Mouse (Mus musculus): ENCODE measurements around the gene Gm17334. TPM values are rescaled to one million over a fixed set of nuclear protein-coding genes. Genes with fewer than 3 reads are reported as not detected.

The Gm17334 gene
- polyA plus RNA-seq, 1 experiment from 2014 or later, result not detected

DNA sequence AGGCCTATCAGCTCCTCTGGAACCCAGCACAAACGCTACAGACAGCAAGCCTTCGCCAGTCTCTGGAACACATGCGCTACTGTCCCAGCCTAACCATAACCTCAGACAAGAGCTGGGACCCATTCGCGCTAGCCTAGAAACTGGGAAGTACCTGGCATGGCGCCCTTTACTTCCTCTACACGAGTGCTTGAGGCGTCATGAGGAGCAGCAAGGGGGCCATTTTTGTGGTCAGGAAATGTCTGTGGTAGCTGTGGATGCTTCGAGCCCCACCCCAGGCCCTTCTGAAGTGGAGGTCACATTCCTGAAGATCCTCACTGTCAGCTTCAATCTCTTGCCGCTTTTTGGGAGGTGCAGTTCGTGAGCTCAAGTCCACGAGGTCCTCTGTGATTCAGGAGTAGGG is 30.1 kb upstream of the Gm17334 start:
- no peak for DNase-seq (ENCODE audit: low spot score)
- H3K27ac ChIP-seq (replicated peaks; ENCODE audit: low read depth, low read length), result no peak overlapping the region
- H3K4me2 ChIP-seq (ENCODE audit: low read depth, severe bottlenecking), result no peak overlapping the region
- no peak overlapping the region for H3K9ac ChIP-seq (ENCODE audit: low read length)
- H3K9me3 ChIP-seq (ENCODE audit: control insufficient read depth, low read length), result no peaks in the 10 kb centered on the region
- no peaks in the 10 kb centered on the region for H3K4me1 ChIP-seq (ENCODE audit: control insufficient read depth, insufficient read depth, low read length)
- WGBS, result 89% methylated on average over 12 of the region's 12 CpGs
- no peak for ATAC-seq (ENCODE audit: insufficient number of reproducible peaks, low FRiP score, low TSS enrichment, low read depth)
- no peaks in the 10 kb centered on the region for H3K27me3 ChIP-seq (ENCODE audit: control insufficient read depth, insufficient read depth, low read length)
- H3K4me3 ChIP-seq (ENCODE audit: low read depth, low read length), result no peak overlapping the region
- H3K36me3 ChIP-seq (ENCODE audit: control insufficient read depth, insufficient read depth, low read length), result no peaks in the 10 kb centered on the region

DNA sequence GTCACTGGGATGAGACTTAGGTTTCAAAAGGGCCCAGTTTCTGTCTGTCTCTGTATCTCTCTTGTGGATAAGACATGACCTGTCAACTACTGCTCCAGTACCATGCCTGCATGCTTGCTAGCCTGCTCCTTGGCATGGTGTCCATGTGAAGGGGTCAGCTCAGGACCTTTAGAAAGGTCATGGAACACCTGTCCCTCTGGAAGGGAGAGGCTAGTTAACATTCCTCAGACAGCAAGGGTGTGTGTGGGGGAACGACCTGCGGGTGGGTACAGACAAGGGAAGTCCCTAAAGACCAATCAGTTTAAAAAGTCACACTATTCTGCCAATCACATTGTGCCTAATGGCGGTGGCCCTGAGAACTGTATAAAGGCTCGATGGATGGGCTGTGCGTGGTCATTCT is 28.0 kb upstream of the Gm17334 start:
- H3K9ac ChIP-seq (ENCODE audit: low read length), result no peak overlapping the region
- H3K27ac ChIP-seq (replicated peaks; ENCODE audit: low read depth, low read length), result no peak overlapping the region
- no peak for ATAC-seq (ENCODE audit: insufficient number of reproducible peaks, low FRiP score, low TSS enrichment, low read depth)
- no peak overlapping the region for H3K4me3 ChIP-seq (ENCODE audit: low read depth, low read length)
- no peaks in the 10 kb centered on the region for H3K9me3 ChIP-seq (ENCODE audit: control insufficient read depth, low read length)
- no peak overlapping the region for H3K4me2 ChIP-seq (ENCODE audit: low read depth, severe bottlenecking)
- no peak for DNase-seq (ENCODE audit: low spot score)
- no peaks in the 10 kb centered on the region for H3K4me1 ChIP-seq (ENCODE audit: control insufficient read depth, insufficient read depth, low read length)
- H3K36me3 ChIP-seq (ENCODE audit: control insufficient read depth, insufficient read depth, low read length), result no peaks in the 10 kb centered on the region
- H3K27me3 ChIP-seq (ENCODE audit: control insufficient read depth, insufficient read depth, low read length), result no peaks in the 10 kb centered on the region
- WGBS, result 79% methylated on average over 5 of the region's 5 CpGs

DNA sequence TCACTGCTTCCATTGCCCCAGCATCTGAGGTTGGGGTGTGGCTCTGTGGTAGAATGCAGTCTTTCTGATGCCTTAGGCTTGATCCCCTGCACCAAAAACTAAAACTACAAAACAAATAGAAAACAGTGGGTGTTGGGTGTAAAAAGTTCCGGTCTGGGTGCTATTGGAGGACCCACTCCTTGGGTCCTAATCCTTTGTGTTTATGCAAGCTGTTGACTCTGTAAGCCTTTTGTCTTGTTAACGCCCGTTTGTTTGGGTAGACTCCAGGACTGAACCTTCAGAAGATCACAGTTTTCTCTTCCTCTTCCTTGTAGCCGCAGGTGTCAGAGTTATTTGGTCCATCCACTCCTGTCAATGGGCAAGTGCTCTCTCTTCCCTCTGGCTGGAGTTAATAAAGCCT is 27.0 kb upstream of the Gm17334 start:
- H3K4me1 ChIP-seq (ENCODE audit: control insufficient read depth, insufficient read depth, low read length), result no peaks in the 10 kb centered on the region
- no peaks in the 10 kb centered on the region for H3K27me3 ChIP-seq (ENCODE audit: control insufficient read depth, insufficient read depth, low read length)
- H3K4me3 ChIP-seq (ENCODE audit: low read depth, low read length), result no peak overlapping the region
- WGBS, result 57% methylated on average over 4 of the region's 4 CpGs
- DNase-seq (ENCODE audit: low spot score), result no peak
- H3K36me3 ChIP-seq (ENCODE audit: control insufficient read depth, insufficient read depth, low read length), result no peaks in the 10 kb centered on the region
- H3K9ac ChIP-seq (ENCODE audit: low read length), result no peak overlapping the region
- no peak overlapping the region for H3K4me2 ChIP-seq (ENCODE audit: low read depth, severe bottlenecking)
- H3K27ac ChIP-seq (replicated peaks; ENCODE audit: low read depth, low read length), result no peak overlapping the region
- no peaks in the 10 kb centered on the region for H3K9me3 ChIP-seq (ENCODE audit: control insufficient read depth, low read length)
- ATAC-seq (ENCODE audit: insufficient number of reproducible peaks, low FRiP score, low TSS enrichment, low read depth), result no peak

DNA sequence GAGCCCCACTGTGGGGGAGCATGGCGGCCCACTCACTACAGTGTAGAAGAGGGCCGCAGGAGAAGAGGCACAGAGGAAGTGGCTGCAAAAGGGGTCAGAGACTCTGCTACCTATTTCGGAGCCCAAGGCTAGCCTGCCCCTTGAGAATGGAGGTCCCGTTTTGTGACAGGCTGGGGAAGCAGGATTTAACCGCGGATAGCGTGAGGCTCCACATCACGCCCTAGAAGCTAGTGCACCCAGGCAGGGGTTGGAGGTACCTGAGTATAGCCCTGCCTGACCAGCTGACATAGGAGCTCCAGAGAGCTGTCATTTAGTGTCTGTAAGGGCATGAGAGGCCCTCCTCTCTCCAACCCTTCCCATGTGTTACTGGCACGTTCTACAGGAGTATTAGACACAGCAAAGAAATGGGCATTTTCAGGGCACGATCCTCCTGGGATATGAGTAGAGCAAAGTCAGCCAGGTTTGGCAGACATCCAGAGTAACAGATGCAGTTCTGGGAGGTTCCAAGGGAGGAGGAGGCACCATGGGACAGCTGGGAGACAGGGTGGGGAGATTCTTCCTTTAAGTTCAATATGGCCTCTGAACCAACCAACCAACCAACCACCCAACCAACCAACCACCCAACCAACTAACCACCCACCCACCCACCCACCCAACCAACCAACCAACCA is 25.2 kb upstream of the Gm17334 start:
- H3K9ac ChIP-seq (ENCODE audit: low read length), result no peak overlapping the region
- H3K4me3 ChIP-seq (ENCODE audit: low read depth, low read length), result no peak overlapping the region
- H3K9me3 ChIP-seq (ENCODE audit: control insufficient read depth, low read length), result no peaks in the 10 kb centered on the region
- peaks cover 4% of the 10 kb centered on the region; the same call in 1 of the 2 replicates for H3K4me1 ChIP-seq (ENCODE audit: control insufficient read depth, insufficient read depth, low read length)
- no peak for DNase-seq (ENCODE audit: low spot score)
- H3K27me3 ChIP-seq (ENCODE audit: control insufficient read depth, insufficient read depth, low read length), result no peaks in the 10 kb centered on the region
- no peak for ATAC-seq (ENCODE audit: insufficient number of reproducible peaks, low FRiP score, low TSS enrichment, low read depth)
- no peak overlapping the region for H3K4me2 ChIP-seq (ENCODE audit: low read depth, severe bottlenecking)
- H3K27ac ChIP-seq (replicated peaks; ENCODE audit: low read depth, low read length), result no peak overlapping the region
- no peaks in the 10 kb centered on the region for H3K36me3 ChIP-seq (ENCODE audit: control insufficient read depth, insufficient read depth, low read length)
- 94% methylated on average over 10 of the region's 10 CpGs for WGBS

DNA sequence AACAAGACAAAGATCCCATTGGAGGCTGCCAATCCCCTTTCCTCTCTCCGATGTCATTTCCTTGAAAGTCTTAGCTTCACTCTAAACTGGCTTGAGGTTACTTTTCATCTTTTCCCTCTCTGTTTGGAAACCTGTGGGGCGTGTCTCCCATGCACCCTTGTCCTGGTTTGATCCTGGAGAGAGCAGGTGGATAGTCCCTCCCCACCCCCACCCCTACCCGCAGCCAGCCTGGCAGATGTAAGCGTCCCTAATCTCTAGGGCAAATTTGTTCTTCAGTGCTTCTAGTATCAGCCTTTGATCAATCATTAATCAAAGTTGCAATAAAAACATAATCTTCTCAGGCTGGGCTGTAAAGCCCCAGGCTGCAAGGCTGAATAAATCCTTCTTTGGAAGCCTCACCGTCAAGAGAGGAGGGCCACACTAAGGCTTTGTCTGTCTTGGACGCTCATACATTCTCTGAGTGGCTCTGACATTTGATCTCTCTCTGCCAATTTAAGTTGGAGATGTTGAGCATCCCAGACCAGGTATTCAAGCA is 24.5 kb upstream of the Gm17334 start:
- Histone ChIP-seq H3K27me3 (ENCODE audit: control insufficient read depth, insufficient read depth, low read length) (no peaks in the 10 kb centered on the region), H3K27ac (replicated peaks; ENCODE audit: low read depth, low read length) (no peak overlapping the region), H3K9ac (ENCODE audit: low read length) (no peak overlapping the region), H3K4me3 (ENCODE audit: low read depth, low read length) (no peak overlapping the region), H3K4me2 (ENCODE audit: low read depth, severe bottlenecking) (no peak overlapping the region), H3K9me3 (ENCODE audit: control insufficient read depth, low read length) (no peaks in the 10 kb centered on the region), H3K36me3 (ENCODE audit: control insufficient read depth, insufficient read depth, low read length) (no peaks in the 10 kb centered on the region), H3K4me1 (ENCODE audit: control insufficient read depth, insufficient read depth, low read length) (peaks cover 4% of the 10 kb centered on the region; the same call in 1 of the 2 replicates)
- ATAC-seq (ENCODE audit: insufficient number of reproducible peaks, low FRiP score, low TSS enrichment, low read depth) (no peak), DNase-seq (ENCODE audit: low spot score) (no peak)
- 56% methylated on average over 6 of the region's 6 CpGs for WGBS

DNA sequence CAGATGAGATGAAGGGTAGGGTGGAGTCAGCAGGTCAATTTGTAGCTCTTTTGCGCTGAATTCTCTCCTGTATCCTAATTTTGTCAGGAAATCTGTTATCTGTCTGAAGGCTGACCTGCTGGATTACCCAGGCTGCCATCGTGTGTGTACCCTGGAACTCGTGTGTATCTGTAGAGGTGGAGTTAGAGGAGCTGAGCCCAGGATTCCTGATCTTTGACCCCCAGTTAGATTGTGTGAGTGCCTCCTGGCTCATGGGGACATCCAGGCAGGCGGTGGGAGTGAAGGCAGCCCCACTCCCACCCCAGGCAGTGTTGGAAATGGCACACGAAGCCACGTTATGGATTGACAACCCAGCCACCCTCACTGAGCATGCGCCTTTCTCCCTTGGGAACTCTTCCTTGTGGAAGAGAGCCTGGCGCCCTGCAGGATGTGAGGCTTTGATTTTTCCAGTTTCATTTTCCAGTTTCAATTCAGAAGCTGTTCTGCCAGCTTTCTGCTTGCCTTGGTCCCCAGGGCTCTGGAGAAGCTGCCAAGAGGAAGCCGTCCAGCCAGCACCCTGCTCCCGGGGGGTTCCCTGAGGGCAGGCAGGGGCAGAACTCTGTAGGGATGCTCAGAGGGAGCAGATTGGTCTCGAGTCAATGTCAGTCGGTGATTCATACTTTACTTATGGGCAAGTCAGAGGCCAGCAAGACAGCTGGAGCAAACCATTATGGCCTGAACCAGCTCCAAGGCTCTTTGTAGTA is 23.6 kb upstream of the Gm17334 start:
- no peak for DNase-seq (ENCODE audit: low spot score)
- no peak for ATAC-seq (ENCODE audit: insufficient number of reproducible peaks, low FRiP score, low TSS enrichment, low read depth)

DNA sequence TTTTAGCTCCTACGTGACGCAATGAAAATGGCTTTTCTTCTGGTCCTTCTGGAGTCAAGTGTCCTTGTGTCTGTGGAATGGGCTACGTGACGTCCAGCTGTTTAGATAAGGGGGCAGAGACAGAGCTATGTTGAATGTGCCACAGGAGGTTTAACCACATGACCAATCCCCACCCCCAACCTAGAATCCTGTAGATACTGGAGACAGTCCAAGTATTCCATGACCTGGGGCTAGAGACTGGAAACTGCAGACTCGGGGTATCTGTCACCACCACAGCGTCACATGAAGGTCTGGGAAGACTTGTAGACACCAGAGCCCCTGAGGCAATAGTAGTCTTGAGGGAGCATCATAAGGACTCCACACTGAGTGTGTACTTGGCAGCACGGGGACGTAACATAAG is 22.8 kb upstream of the Gm17334 start:
- H3K4me2 ChIP-seq (ENCODE audit: low read depth, severe bottlenecking), result no peak overlapping the region
- 82% methylated on average over 8 of the region's 8 CpGs for WGBS
- no peak overlapping the region for H3K9ac ChIP-seq (ENCODE audit: low read length)
- H3K4me1 ChIP-seq (ENCODE audit: control insufficient read depth, insufficient read depth, low read length), result peaks cover 4% of the 10 kb centered on the region; the same call in 1 of the 2 replicates
- H3K4me3 ChIP-seq (ENCODE audit: low read depth, low read length), result no peak overlapping the region
- no peaks in the 10 kb centered on the region for H3K36me3 ChIP-seq (ENCODE audit: control insufficient read depth, insufficient read depth, low read length)
- H3K27me3 ChIP-seq (ENCODE audit: control insufficient read depth, insufficient read depth, low read length), result no peaks in the 10 kb centered on the region
- ATAC-seq (ENCODE audit: insufficient number of reproducible peaks, low FRiP score, low TSS enrichment, low read depth), result no peak
- no peaks in the 10 kb centered on the region for H3K9me3 ChIP-seq (ENCODE audit: control insufficient read depth, low read length)
- no peak overlapping the region for H3K27ac ChIP-seq (replicated peaks; ENCODE audit: low read depth, low read length)
- DNase-seq (ENCODE audit: low spot score), result no peak

More for the DNA sequence above, 23.6 kb upstream of the Gm17334 start:
- no peaks in the 10 kb centered on the region for H3K36me3 ChIP-seq (ENCODE audit: control insufficient read depth, insufficient read depth, low read length)
- 72% methylated on average over 12 of the region's 12 CpGs for WGBS
- no peak overlapping the region for H3K27ac ChIP-seq (replicated peaks; ENCODE audit: low read depth, low read length)
- no peak overlapping the region for H3K4me2 ChIP-seq (ENCODE audit: low read depth, severe bottlenecking)
- no peak overlapping the region for H3K9ac ChIP-seq (ENCODE audit: low read length)
- no peaks in the 10 kb centered on the region for H3K9me3 ChIP-seq (ENCODE audit: control insufficient read depth, low read length)
- H3K4me1 ChIP-seq (ENCODE audit: control insufficient read depth, insufficient read depth, low read length), result peaks cover 4% of the 10 kb centered on the region; the same call in 1 of the 2 replicates
- H3K27me3 ChIP-seq (ENCODE audit: control insufficient read depth, insufficient read depth, low read length), result no peaks in the 10 kb centered on the region
- H3K4me3 ChIP-seq (ENCODE audit: low read depth, low read length), result no peak overlapping the region

DNA sequence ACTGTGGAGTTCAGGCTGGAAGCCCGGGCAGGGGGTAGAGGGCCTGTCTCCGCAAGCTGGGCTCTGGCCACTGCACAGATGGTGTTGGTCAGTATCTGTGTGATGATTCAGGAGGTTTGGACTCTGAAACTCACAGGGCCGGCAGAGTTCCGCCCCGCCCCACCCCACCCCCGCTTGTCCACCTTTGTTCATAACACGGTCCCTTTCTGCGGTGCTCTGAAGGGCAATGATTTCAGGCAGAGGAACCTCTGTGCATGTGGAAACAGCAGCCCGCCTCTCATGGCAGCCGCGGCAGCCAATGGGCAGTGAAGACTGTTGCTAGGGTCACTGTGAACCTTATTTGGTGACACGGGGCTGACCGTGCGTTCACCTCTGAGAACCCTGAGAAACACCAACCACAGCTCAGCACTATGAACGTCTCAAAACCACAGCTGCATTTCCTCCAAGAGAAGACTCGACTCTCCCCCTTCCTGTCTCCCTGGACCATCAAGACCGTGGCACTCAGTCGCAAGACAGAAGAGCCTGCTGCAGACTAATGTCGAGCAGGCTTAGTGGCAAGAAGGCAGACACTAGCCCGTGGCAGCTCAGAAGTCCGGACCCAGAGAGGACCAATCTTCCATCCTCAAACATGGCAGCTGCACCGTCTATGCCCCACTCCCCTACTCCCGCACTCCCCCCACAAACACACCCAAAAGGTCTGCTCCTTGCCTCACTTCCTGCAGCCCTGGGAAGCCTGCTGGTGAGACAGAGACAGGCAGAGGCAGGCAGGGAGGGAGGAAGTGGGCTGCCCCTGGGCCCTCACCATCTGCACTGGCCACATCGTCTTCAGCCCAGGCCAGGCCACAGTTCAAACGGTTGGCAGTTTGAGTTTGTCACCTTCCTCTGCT is 21.9 kb upstream of the Gm17334 start:
- H3K4me1 ChIP-seq (ENCODE audit: control insufficient read depth, insufficient read depth, low read length), result peaks cover 4% of the 10 kb centered on the region; the same call in 1 of the 2 replicates
- ATAC-seq (ENCODE audit: insufficient number of reproducible peaks, low FRiP score, low TSS enrichment, low read depth) (no peak), DNase-seq (ENCODE audit: low spot score) (no peak)
- WGBS, result 71% methylated on average over 25 of the region's 25 CpGs
- no peak overlapping the region for H3K4me2 ChIP-seq (ENCODE audit: low read depth, severe bottlenecking)
- H3K9me3 ChIP-seq (ENCODE audit: control insufficient read depth, low read length), result no peaks in the 10 kb centered on the region
- no peak overlapping the region for H3K27ac ChIP-seq (replicated peaks; ENCODE audit: low read depth, low read length)
- H3K4me3 ChIP-seq (ENCODE audit: low read depth, low read length), result no peak overlapping the region
- no peaks in the 10 kb centered on the region for H3K27me3 ChIP-seq (ENCODE audit: control insufficient read depth, insufficient read depth, low read length)
- H3K9ac ChIP-seq (ENCODE audit: low read length), result no peak overlapping the region
- H3K36me3 ChIP-seq (ENCODE audit: control insufficient read depth, insufficient read depth, low read length), result no peaks in the 10 kb centered on the region
